Mouse (Mus musculus) E14TG2a.4 (cell line): Measurements from ENCODE around the gene Fdxr.

Source experiments
- CTCF ChIP-seq: conservative IDR thresholded peaks from 2 replicates; pipeline ENCODE4 v1.5.1; 2014; ENCODE audit warnings: low read length
- NANOG ChIP-seq: IDR thresholded peaks from 2 replicates; pipeline ENCODE4 v1.6.1; 2014; ENCODE audit warnings: borderline replicate concordance, low read length, mixed read lengths
- POU5F1 ChIP-seq: IDR thresholded peaks from 2 replicates; pipeline ENCODE4 v1.6.1; 2014; ENCODE audit warnings: low read length, borderline replicate concordance

DNA sequence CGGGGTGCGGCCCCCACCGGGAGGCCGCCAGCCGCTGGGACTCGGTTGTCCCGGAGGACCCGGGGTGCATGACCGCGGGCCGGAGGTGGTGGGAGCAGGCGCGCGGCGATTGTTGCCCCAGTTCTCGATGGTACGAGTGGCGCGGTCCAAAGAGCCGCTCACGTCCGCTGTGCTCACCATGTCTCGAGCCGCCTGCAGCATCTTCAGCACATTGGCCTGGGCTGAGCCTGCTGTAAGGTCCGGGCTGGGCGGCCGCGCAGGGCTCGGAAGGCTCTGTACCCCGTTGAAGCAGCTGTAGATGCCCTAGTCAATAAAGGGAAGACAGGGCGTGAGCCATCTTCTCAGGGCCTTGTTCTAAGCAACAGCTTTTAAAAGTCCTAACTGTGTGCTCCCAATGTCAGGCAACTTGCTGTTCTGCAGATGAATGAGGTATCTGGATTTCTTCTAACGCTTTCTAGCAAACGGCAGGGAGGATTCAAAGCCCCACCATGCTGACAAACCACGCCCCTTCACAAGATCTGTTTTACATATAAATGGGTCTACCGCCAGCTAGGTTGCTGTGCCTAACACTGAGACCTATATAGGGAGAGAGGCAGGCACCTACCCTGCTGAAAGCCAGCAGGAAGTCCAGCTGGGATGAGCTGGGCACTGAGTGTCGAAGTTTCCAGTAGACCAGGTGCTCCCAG is 26.3 kb downstream of the Fdxr start:
- TF ChIP-seq CTCF (no peak), NANOG (no peak), POU5F1 (no peak)
